Mouse (Mus musculus): ENCODE data around the gene Ankrd23.
"Not testable (repeated sequence)": the region's sequence is repeated elsewhere in the genome, so short reads cannot be mapped to it uniquely, and the experiment has no call there.

The Ankrd23 gene

GRCm38 (mm10) chr1:36536783-36537182 is at the start of gene Ankrd23:
Ankrd23 (minus strand) TSS chr1:36536883.
- DNase-seq (ENCODE audit: low spot score in 2 of 2): not testable (repeated sequence)

GRCm38 (mm10) chr1:36586288-36586687 is 49.6 kb upstream of the Ankrd23 start:
- no peak for DNase-seq (ENCODE audit: low spot score in 2 of 2)

- DNase-seq (ENCODE audit: low spot score in 2 of 2): no peak
These were observed 46.9 kb upstream of the Ankrd23 start for GRCm38 (mm10) chr1:36583408-36584116.

GRCm38 (mm10) chr1:36582211-36582610 is 45.5 kb upstream of the Ankrd23 start:
- DNase-seq (ENCODE audit: low spot score in 2 of 2): no peak

GRCm38 (mm10) chr1:36581260-36581659 is 44.6 kb upstream of the Ankrd23 start:
- DNase-seq (ENCODE audit: low spot score in 2 of 2): no peak

GRCm38 (mm10) chr1:36580384-36581207 is 43.9 kb upstream of the Ankrd23 start:
- DNase-seq (ENCODE audit: low spot score in 2 of 2): peak; percentile 60 to 73

- no peak for DNase-seq (ENCODE audit: low spot score in 2 of 2)
These were observed 43.3 kb upstream of the Ankrd23 start for GRCm38 (mm10) chr1:36579974-36580383.

- DNase-seq (ENCODE audit: low spot score in 2 of 2): no peak
These were observed 40.5 kb upstream of the Ankrd23 start for GRCm38 (mm10) chr1:36576991-36577675.

- DNase-seq (ENCODE audit: low spot score in 2 of 2): no peak
These were observed 38.7 kb upstream of the Ankrd23 start for GRCm38 (mm10) chr1:36575347-36575746.

- DNase-seq (ENCODE audit: low spot score in 2 of 2): no peak
These were observed 37.7 kb upstream of the Ankrd23 start for GRCm38 (mm10) chr1:36574196-36574955.

GRCm38 (mm10) chr1:36573524-36573923 is 36.8 kb upstream of the Ankrd23 start:
- DNase-seq (ENCODE audit: low spot score in 2 of 2): peak in 1 of 2 experiments; percentile 73

GRCm38 (mm10) chr1:36572709-36573108 is 36.0 kb upstream of the Ankrd23 start:
- no peak for DNase-seq (ENCODE audit: low spot score in 2 of 2)

- no peak for DNase-seq (ENCODE audit: low spot score in 2 of 2)
These were observed 35.5 kb upstream of the Ankrd23 start for GRCm38 (mm10) chr1:36572140-36572700.

GRCm38 (mm10) chr1:36571627-36572026 is 34.9 kb upstream of the Ankrd23 start:
- no peak for DNase-seq (ENCODE audit: low spot score in 2 of 2)

GRCm38 (mm10) chr1:36570320-36570719 is 33.6 kb upstream of the Ankrd23 start:
- DNase-seq (ENCODE audit: low spot score in 2 of 2): no peak

GRCm38 (mm10) chr1:36569694-36570276 is 33.1 kb upstream of the Ankrd23 start:
- DNase-seq (ENCODE audit: low spot score in 2 of 2): no peak

- no peak for DNase-seq (ENCODE audit: low spot score in 2 of 2)
These were observed 32.1 kb upstream of the Ankrd23 start for GRCm38 (mm10) chr1:36568776-36569175.

GRCm38 (mm10) chr1:36567818-36568603 is 31.3 kb upstream of the Ankrd23 start:
- DNase-seq (ENCODE audit: low spot score in 2 of 2): no peak

- no peak for DNase-seq (ENCODE audit: low spot score in 2 of 2)
These were observed 29.7 kb upstream of the Ankrd23 start for GRCm38 (mm10) chr1:36566425-36566824.

GRCm38 (mm10) chr1:36564101-36564500 is 27.4 kb upstream of the Ankrd23 start:
- DNase-seq (ENCODE audit: low spot score in 2 of 2): no peak
